Mouse (Mus musculus) gastrocnemius, adult 2 months (tissue): ENCODE measurements around the gene Corin. TPM values are rescaled to one million over a fixed set of nuclear protein-coding genes. Genes with fewer than 3 reads are reported as not detected.
A peak's percentile ranks its signal among the peaks of the same experiment; 100 is the strongest.

Experiments used
- DNase-seq: peaks from one replicate; pipeline ENCODE4 v3.0.0; 2022
- H3K27ac ChIP-seq: fragments of 200-600 bp; 2 replicates; pipeline ENCODE4 v1.8.1; 2022; ENCODE audit warnings: mild to moderate bottlenecking
- H3K4me3 ChIP-seq: fragments of 200-600 bp; 2 replicates; pipeline ENCODE4 v1.8.1; 2022; ENCODE audit warnings: mild to moderate bottlenecking, moderate library complexity
- CTCF ChIP-seq: fragments of 200-600 bp; IDR thresholded peaks from 2 replicates; pipeline ENCODE4 v1.8.1; 2022; ENCODE audit warnings: antibody characterized with exemption, mild to moderate bottlenecking, moderate library complexity
- intact Hi-C: fragments of 180-260 bp; cut with DNase I; formaldehyde crosslinking; loops from one replicate; pipeline ENCODE4 v1.15.1; 2025
- total RNA-seq, 2 experiments: library from RNA; stranded (reverse); gene quantifications; 2 replicates each; pipeline ENCODE4 v1.2.3; 2021

The Corin gene
- total RNA-seq, 2 experiments from 2014 or later: 0.08 to 0.10 TPM

DNA sequence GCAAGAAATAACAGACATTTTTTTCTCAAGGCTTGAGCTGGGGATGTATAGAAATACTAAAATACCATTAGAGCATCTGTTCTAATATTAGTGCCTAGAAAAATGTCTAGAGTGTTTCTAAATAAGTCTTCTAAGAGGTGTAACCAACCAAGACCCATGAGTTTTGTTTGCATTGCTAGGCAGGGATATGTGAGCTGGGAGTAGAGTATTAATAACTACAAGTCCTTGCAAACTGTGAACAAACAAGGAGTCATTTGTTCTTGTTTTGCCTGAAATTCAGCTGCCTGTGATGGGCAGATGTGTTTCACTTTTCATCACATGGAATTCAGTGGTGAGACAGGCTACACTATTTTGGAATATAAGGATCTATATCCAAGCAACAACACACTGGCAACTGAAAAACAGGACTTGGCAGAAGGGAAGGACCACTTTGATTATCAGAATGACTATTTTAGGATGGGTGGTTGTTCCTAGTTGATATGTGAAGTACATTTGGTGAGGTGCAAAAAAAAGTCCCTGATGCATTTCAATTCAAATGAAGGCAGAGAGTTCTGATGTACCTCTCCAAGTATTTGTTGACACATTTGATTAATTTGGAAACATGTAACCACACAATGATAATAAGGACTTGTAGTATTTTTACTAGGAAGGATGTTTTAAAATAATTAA is 78.8 kb downstream of the Corin start:
- no peak for DNase-seq
- no peak for TF ChIP-seq CTCF
- Histone ChIP-seq H3K4me3 (no peak overlapping the region), H3K27ac (no peak overlapping the region)
- intact Hi-C loops: no loop called here

DNA sequence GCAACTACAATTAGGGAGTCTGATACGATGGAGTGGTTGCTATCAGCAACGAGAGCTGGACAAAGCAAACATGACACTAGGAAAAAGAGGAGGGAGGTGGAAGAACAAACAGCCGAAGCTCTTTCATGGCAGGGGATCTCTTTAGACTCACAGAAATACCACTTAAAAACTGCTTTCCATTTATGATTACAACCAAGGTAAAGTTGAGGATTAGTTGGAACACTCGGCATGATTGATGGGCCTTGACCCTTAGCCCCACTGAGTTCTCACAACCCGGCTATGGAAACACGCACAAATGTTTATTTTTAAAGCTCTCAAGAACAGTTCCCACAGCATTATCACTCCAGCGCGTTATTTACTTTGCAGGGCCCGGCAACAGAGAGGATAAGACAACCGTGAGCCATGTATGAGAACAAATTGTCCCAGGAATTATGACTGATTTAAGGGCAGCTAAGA is 92.4 kb downstream of the Corin start:
- no peak for DNase-seq
- no peak for TF ChIP-seq CTCF
- H3K4me3 ChIP-seq: no peak overlapping the region
- H3K27ac ChIP-seq: no peak overlapping the region
- intact Hi-C loops: no loop called here

DNA sequence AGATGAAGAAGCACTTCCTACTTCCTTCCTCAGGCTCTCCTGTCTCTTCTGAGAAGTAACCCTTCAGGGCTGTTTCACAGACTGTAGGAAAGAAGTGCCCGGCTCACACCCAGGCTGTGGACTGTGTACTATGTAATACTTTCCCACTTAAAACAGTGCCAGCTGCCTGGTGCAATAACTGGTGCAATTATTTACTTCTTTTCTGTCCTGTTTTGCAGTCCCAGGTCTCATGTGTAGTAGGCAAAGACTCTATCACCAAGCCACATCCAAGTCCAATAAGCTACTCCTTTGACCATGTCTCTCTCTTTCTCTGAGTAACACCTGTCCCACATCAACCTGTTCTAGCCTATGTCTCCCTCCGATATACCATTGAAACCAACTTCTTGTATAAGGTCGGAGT is 93.4 kb downstream of the Corin start:
- Histone ChIP-seq H3K27ac (no peak overlapping the region), H3K4me3 (no peak overlapping the region)
- TF ChIP-seq CTCF: no peak
- intact Hi-C loops: no loop called here
- DNase-seq: no peak

DNA sequence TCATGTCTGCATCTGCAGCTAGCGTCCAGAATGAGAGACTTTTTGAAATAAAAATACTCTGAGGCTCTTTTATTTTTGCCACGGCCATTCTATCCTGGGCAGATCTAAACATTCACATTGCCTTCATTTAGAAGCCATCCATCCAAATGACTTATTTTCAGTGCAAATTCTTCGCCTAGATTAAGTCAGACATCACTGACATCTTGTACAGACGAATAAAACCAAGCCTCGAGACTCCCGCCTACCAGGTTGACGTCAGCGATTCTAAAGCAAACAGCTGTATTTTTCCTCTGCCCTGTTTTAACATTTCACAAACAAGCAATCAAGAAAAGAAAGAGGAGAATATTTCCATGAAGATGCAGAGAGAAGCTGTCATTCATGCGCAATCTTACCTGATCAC is 100.9 kb downstream of the Corin start:
- no peak for TF ChIP-seq CTCF
- no peak for DNase-seq
- H3K27ac ChIP-seq: no peak overlapping the region
- H3K4me3 ChIP-seq: no peak overlapping the region
- intact Hi-C loops: no loop called here

GRCm38 (mm10) chr5:72402913-72403312 is 101.4 kb downstream of the Corin start:
- DNase-seq: no peak
- H3K4me3 ChIP-seq: no peak overlapping the region
- H3K27ac ChIP-seq: no peak overlapping the region
- intact Hi-C loops: no loop called here
- no peak for TF ChIP-seq CTCF

DNA sequence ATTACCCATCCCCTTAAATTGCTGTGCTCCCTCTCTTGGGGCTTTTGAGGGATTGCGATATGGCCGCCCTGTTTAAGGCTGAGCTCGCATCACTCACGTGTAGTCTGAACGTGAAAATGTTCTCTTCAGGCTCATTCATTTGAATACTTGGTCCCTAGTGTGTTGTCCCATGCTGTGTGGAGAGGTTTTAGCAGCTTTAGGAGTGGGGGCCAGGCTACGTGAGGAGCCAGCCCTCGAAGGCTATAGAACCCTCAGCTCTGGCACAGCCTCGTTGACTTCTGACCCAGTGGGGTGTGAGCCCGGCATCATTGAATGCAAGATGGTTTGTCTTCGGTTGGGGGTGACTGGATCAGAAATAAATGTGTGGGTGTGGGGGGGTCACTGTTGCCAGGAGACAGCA is 102.5 kb downstream of the Corin start:
- intact Hi-C loops: no loop called here
- no peak for DNase-seq
- H3K27ac ChIP-seq: no peak overlapping the region
- no peak for TF ChIP-seq CTCF
- no peak overlapping the region for H3K4me3 ChIP-seq

- no peak overlapping the region for H3K27ac ChIP-seq
- intact Hi-C loops: no loop called here
- no peak overlapping the region for H3K4me3 ChIP-seq
- no peak for TF ChIP-seq CTCF
- no peak for DNase-seq
Measured at GRCm38 (mm10) chr5:72401251-72401650, 103.0 kb downstream of the Corin start.

DNA sequence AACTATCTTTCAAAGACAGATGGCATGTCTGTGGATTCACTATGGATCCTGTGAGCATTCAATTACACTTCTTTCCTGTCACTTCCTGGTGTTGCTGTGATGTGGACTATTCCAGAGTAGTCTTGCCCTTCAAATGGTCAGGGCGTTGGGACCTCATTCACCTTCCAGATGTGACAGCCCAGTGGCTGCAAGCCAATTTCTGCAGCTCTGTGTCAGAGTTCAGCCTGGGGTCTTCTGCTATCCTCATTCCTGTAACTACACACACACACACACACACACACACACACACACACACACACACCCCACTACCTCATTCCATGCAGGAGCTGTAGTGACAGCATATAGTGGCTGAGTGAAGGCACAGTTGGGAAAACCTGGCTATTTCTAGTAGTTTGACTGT is 122.1 kb downstream of the Corin start:
- TF ChIP-seq CTCF: no peak
- H3K27ac ChIP-seq: no peak overlapping the region
- DNase-seq: no peak
- intact Hi-C loops: no loop called here
- H3K4me3 ChIP-seq: no peak overlapping the region

DNA sequence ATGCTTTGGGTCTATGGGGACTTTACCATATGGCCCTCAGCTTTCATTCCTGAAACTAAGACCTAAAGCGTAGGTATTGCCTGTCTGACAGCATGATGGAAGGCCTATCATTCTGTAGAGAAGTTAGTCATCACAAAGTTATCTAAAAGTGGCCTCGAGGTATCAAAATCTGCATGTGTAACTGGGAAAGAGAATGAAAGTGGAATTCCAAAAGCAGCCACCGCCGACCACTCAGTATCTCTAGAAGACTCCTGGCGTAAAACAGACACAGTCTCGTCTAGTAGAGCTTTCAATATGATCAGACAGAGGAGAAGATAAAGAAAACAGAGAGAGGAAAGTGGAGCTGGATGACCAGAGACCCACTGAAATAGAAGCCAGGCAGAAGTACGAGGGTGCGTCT is 123.7 kb downstream of the Corin start:
- no peak for TF ChIP-seq CTCF
- no peak overlapping the region for H3K4me3 ChIP-seq
- intact Hi-C loops: no loop called here
- DNase-seq: no peak
- no peak overlapping the region for H3K27ac ChIP-seq

GRCm38 (mm10) chr5:72368004-72368403 is 136.3 kb downstream of the Corin start:
- DNase-seq: no peak
- no peak overlapping the region for H3K4me3 ChIP-seq
- intact Hi-C loops: no loop called here
- TF ChIP-seq CTCF: no peak
- no peak overlapping the region for H3K27ac ChIP-seq

- no peak overlapping the region for H3K4me3 ChIP-seq
- H3K27ac ChIP-seq: no peak overlapping the region
- intact Hi-C loops: no loop called here
- DNase-seq: no peak
- no peak for TF ChIP-seq CTCF
Measured at GRCm38 (mm10) chr5:72365801-72366200, 138.5 kb downstream of the Corin start.

- H3K27ac ChIP-seq: no peak overlapping the region
- TF ChIP-seq CTCF: no peak
- intact Hi-C loops: no loop called here
- H3K4me3 ChIP-seq: no peak overlapping the region
- no peak for DNase-seq
Measured at GRCm38 (mm10) chr5:72363838-72364237, 140.4 kb downstream of the Corin start.

DNA sequence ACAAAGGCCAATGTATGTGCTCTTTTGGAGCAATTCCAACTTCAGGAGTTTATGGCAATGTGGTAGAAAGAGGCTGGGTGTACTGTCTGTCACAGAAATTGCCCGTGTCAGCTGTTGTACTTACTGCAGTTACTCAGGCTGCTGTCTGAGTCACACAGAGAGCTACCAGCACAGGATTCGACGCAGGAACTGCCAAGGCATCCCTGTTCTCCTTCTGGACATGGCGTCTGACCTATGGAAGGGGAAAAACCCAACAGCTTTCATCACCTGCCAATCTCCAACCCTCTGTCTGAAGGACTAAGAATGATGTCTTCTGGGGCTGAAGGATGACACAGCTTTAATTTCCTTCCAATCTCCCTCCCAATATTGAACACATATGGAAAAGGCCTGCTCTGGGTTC is 150.5 kb downstream of the Corin start:
- intact Hi-C loops: loop anchor here (5.0 kb wide), 1 partner anchor 359 kb away; no protein-coding TSS in a partner anchor

GRCm38 (mm10) chr5:72350081-72350758 is 154.1 kb downstream of the Corin start:
- H3K4me3 ChIP-seq: no peak overlapping the region
- intact Hi-C loops: loop anchor here (2.0 to 5.0 kb wide), 2 partner anchors 155 to 362 kb away; partner anchors contain the start of gene Corin
- no peak for DNase-seq
- H3K27ac ChIP-seq: no peak overlapping the region
- TF ChIP-seq CTCF: peak; percentile 60

More for the DNA sequence above, 150.5 kb downstream of the Corin start:
- TF ChIP-seq CTCF: no peak
- H3K27ac ChIP-seq: no peak overlapping the region
- no peak for DNase-seq
- H3K4me3 ChIP-seq: no peak overlapping the region
